Mouse (Mus musculus): Measurements from ENCODE around the gene Smox.

DNA sequence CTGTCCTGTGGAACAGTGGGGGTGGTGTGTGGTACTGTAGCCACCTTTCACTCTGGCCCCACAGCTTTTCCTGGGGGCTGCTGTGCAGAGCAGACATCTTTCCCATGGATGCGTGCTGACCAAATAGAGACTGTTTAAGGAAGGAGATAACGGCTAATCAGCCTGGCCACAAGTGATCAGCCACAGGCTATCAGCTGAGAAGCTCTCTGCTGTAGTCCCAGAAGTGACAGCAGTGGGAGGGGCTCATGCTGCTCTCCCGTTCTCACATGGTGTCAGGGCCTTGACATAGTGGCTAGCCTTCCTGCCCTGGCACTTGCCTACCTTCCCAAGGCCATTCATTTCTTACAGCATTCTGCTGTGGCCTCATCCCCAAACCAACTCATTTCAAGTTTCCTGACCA is 27.5 kb downstream of the Smox start:
- TF ChIP-seq CTCF (IDR thresholded peaks at IDR 0.05; ENCODE audit: control insufficient read depth, insufficient read depth, insufficient replicate concordance, low read depth, low read length) (no peak), POLR2A (IDR thresholded peaks at IDR 0.05; ENCODE audit: control insufficient read depth, low read depth, low read length) (no peak)
